Mouse (Mus musculus): ENCODE data around the gene Wwp2. TPM values are rescaled to one million over a fixed set of nuclear protein-coding genes. Genes with fewer than 3 reads are reported as not detected.

Gene Wwp2
- polyA plus RNA-seq, 1 experiment from 2014 or later: 27.7 TPM

DNA sequence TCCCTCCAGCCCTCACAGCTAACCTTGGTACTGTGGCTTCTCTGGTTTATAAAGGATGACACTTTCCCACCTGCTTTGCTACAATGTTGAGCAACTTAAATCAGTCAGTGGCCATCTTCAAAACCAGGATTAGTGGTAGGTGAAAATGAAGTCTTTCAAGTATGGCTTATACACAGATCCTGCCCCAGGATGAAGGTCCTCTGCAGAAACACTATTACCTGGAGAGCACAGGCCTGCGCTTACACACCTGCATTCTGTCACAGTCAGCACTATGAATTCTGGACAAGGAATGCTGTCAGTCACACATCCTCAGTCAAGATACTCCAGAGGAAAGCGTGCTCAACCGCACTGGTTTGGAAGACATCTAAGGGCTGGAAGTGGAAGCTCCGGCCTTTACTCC lies 145.4 kb downstream of the Wwp2 start:
- H3K27me3 ChIP-seq: no peaks in the 10 kb centered on the region
- no peak overlapping the region for H3K9ac ChIP-seq
- H3K4me2 ChIP-seq: no peak overlapping the region
- H3K4me3 ChIP-seq (replicated peaks): no peak overlapping the region
- DNase-seq (no peak), ATAC-seq (ENCODE audit: low read depth) (no peak)
- H3K27ac ChIP-seq: no peak overlapping the region; the same call in 1 of the 2 replicates
- no peaks in the 10 kb centered on the region for H3K9me3 ChIP-seq (replicated peaks)
- WGBS (ENCODE audit: insufficient replicate concordance): 92% methylated on average over 4 of the region's 4 CpGs
- peaks cover 46% of the 10 kb centered on the region for H3K4me1 ChIP-seq (replicated peaks)
- peaks cover 85% of the 10 kb centered on the region for H3K36me3 ChIP-seq

DNA sequence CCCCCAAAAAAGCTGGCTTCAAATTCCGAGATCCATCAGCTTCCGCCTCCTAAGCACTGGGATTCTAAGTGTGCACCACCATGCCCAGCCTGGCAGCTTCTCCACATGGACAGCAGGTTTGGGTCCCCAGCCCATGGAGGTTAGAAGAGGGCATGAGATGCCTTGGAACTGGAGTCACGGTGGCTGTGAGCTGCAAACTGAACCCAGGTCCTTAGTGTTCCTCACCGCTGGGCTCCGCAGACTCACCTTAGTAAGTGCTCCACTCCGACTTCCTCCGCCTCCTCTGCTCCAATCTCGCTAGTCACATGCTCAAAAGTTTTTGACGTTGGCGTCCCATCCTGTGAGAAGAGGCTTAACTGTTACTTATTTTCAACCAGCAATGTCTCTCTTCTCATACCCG lies 146.0 kb downstream of the Wwp2 start:
- Histone ChIP-seq H3K27ac (no peak overlapping the region), H3K4me3 (replicated peaks) (no peak overlapping the region), H3K4me1 (replicated peaks) (peaks cover 46% of the 10 kb centered on the region), H3K4me2 (no peak overlapping the region), H3K36me3 (peaks cover 85% of the 10 kb centered on the region), H3K9ac (no peak overlapping the region), H3K9me3 (replicated peaks) (no peaks in the 10 kb centered on the region), H3K27me3 (no peaks in the 10 kb centered on the region)
- WGBS (ENCODE audit: insufficient replicate concordance): 90% methylated on average over 11 of the region's 11 CpGs
- ATAC-seq (ENCODE audit: low read depth) (no peak), DNase-seq (no peak)

DNA sequence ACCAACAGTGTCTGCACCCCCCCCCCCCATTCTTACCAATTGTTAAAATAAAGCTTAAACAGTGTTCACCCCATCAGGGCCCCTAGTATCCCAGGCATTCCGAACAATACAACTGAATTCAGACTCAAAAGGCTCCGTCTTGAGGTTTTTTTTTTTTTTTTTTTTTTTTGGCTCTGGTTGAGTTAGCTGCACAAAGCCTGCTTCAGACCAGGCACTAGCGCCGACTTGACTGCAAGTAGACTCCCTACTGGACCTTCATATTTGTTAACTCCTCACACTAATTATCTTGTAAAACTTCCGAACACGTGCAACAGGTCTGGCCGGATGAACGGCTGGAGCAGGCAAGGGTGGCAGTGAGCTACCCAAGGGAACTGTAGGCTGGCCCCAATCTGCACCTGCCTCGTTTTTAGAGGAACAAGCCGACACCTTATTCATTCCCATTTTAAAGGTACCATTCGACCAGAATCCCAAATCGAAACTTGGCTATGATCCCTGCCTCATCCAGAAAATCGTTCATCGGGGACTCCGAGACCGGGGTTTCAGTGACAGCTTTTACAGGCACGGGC lies 151.3 kb downstream of the Wwp2 start:
- DNase-seq: no peak
- peak; percentile 34 for ATAC-seq (ENCODE audit: low read depth)
- peaks cover 41% of the 10 kb centered on the region for H3K36me3 ChIP-seq
- peak overlapping the region; percentile 85 for H3K27ac ChIP-seq
- H3K4me2 ChIP-seq: peak overlapping the region; percentile 82
- H3K9me3 ChIP-seq (replicated peaks): no peaks in the 10 kb centered on the region
- H3K27me3 ChIP-seq: no peaks in the 10 kb centered on the region
- peak overlapping the region; percentile 94 for H3K9ac ChIP-seq
- H3K4me3 ChIP-seq (replicated peaks): peak overlapping the region; percentile 94
- 0% methylated on average over 17 of the region's 17 CpGs for WGBS (ENCODE audit: insufficient replicate concordance)
- peaks cover 23% of the 10 kb centered on the region for H3K4me1 ChIP-seq (replicated peaks)

DNA sequence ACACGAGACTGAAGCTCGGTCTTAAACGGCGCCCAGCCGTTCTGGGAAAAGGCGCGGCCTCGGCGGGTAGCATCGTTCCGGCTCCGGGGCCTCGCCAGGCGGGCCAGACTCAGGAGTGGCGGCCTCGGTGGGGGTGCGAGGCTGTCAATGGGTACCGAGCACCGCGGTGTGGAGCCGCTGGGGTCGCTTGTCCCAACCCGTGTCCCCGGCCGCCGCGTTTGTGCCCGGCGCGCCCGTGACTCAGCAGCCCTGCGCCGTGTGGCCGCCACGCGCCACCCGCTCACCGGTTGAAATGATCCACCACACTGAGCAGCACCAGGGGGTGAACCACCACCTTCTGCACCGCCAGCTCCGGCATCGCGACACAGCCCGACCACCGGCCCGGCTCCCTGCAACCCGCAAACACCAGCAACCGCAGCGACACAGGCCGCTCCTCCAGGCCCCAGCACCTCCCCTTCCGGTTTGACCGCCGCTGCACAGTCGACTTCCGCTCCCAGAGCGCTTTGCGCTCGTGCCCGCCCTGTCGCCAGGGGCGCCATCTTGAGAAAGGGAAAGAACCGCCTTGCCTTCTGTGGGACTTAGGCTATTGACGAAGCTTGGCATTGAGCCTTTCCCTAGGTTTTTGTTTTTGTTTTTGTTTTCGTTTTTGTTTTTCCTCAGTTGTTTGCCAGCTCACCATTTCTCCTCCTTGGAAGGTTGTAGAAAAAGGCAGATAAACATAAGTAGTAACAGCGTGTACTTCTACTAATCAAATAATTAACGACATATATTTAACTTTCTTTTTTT lies 152.0 kb downstream of the Wwp2 start, which contains the start of gene Psmd7:
Gene Psmd7, minus strand, starts transcription at position 470 of the 786 bp plus-strand sequence.
- Histone ChIP-seq H3K27me3 (no peaks in the 10 kb centered on the region), H3K9ac (peak within 1 kb of the TSS; percentile 94), H3K4me3 (replicated peaks) (peak within 1 kb of the TSS; percentile 94), H3K36me3 (peaks cover 34% of the 10 kb centered on the region), H3K4me1 (replicated peaks) (peaks cover 23% of the 10 kb centered on the region), H3K4me2 (peak within 1 kb of the TSS; percentile 82), H3K27ac (peak within 1 kb of the TSS; percentile 85), H3K9me3 (replicated peaks) (no peaks in the 10 kb centered on the region)
- ATAC-seq (ENCODE audit: low read depth) (peak; percentile 95), DNase-seq (peak; percentile 93)
- 2% methylated on average over 65 of the region's 65 CpGs for WGBS (ENCODE audit: insufficient replicate concordance)

DNA sequence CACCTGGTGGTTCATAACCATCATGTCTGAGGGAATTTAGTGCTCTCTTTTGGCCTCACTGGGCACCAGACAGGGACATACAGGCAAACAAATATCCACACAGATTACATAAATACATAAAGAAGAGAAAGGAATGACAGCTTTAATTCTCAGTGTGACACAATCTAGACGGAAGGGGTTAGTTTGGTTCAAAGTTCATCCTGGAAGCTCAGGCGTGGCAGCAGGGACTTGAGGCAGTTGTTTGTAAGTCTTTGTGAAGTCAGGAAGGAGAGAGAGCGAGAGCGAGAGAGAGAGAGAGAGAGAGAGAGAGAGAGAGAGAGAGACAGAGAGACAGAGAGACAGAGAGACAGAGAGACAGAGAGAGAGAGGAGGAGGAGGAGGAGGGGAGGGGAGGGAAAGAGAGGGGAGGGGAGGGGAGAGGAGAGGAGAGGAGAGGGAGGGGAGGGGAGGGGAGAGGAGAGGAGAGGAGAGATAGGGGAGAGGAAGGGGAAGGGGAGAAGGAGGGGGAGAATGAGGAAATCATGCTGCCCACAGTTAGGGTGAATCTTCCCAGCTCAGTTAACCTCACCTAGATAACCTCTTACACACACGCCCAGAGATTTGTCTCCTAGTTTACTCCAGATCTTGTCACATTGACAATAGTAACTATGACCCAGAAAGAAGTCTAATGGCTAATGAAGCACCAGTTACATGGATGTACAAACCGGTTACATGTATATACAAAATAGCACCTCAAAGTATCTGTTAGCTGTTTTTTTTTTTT lies 158.0 kb downstream of the Wwp2 start:
- Histone ChIP-seq H3K27ac (no peak overlapping the region), H3K36me3 (no peaks in the 10 kb centered on the region), H3K4me1 (replicated peaks) (no peaks in the 10 kb centered on the region), H3K9ac (no peak overlapping the region), H3K4me2 (no peak overlapping the region), H3K27me3 (no peaks in the 10 kb centered on the region), H3K9me3 (replicated peaks) (0 out of 2 replicates have a peak, but pooled peaks cover 4% of the 10 kb centered on the region), H3K4me3 (replicated peaks) (no peak overlapping the region)
- no peak for ATAC-seq (ENCODE audit: low read depth)
- WGBS (ENCODE audit: insufficient replicate concordance): 49% methylated on average over 6 of the region's 6 CpGs
- no peak for DNase-seq

DNA sequence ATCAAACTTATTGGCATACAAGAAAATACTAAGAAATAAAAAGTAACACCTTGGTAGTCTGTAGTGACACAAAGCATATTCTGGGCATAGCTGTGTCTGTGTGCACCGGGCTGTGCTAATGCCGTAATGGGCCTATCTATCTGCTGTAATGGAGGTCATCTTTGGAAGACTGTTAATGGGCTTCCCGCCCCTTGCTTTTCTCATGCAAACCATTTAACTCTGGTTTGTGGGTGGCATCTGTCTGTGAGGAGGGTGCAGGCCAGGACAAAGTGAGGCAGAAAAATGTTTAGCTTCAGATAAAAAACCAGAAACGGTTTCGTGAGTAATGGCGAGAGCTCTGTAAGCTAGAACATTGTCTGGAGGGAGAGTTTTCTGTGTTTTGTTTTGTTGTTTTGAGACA lies 158.7 kb downstream of the Wwp2 start:
- Histone ChIP-seq H3K4me1 (replicated peaks) (no peaks in the 10 kb centered on the region), H3K9me3 (replicated peaks) (0 out of 2 replicates have a peak, but pooled peaks cover 4% of the 10 kb centered on the region), H3K9ac (no peak overlapping the region), H3K4me2 (no peak overlapping the region), H3K36me3 (no peaks in the 10 kb centered on the region), H3K27me3 (no peaks in the 10 kb centered on the region), H3K4me3 (replicated peaks) (no peak overlapping the region), H3K27ac (no peak overlapping the region)
- 62% methylated on average over 6 of the region's 6 CpGs for WGBS (ENCODE audit: insufficient replicate concordance)
- DNase-seq (no peak), ATAC-seq (ENCODE audit: low read depth) (no peak)

DNA sequence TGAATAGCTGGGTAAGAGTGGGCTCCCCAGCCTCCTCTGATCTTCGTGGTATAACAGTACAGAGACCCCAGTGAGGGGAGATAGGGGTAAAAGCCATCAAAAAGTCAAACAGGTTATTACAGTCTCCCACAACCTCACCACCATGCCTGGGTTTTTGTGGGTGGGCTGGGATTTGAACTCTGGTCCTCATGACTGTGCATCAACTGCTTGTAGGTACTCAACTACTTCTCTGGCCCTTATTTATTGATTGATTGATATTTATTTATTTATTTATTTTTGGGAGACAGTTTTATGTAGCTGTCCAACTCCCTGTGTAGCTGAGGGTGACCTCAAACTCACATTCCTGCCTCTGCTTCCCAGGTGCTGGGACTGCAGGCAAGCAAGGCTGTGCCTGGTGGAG lies 161.6 kb downstream of the Wwp2 start:
- H3K27ac ChIP-seq: no peak overlapping the region
- 41% methylated on average over 1 of the region's 1 CpGs for WGBS (ENCODE audit: insufficient replicate concordance)
- DNase-seq: no peak

GRCm38 (mm10) chr8:107599691-107600090 lies 163.5 kb downstream of the Wwp2 start:
- ATAC-seq (ENCODE audit: low read depth) (no peak), DNase-seq (no peak)
- Histone ChIP-seq H3K4me2 (no peak overlapping the region), H3K27me3 (no peaks in the 10 kb centered on the region), H3K4me1 (replicated peaks) (no peaks in the 10 kb centered on the region; the same call in 1 of the 2 replicates), H3K9ac (no peak overlapping the region), H3K9me3 (replicated peaks) (0 out of 2 replicates have a peak, but pooled peaks cover 4% of the 10 kb centered on the region), H3K27ac (no peak overlapping the region), H3K36me3 (no peaks in the 10 kb centered on the region), H3K4me3 (replicated peaks) (no peak overlapping the region)
- WGBS (ENCODE audit: insufficient replicate concordance): 64% methylated on average over 9 of the region's 9 CpGs

More for the DNA sequence above, 161.6 kb downstream of the Wwp2 start:
- H3K9ac ChIP-seq: no peak overlapping the region
- H3K4me1 ChIP-seq (replicated peaks): no peaks in the 10 kb centered on the region; the same call in 1 of the 2 replicates
- 0 out of 2 replicates have a peak, but pooled peaks cover 4% of the 10 kb centered on the region for H3K9me3 ChIP-seq (replicated peaks)
- H3K4me2 ChIP-seq: no peak overlapping the region
- no peaks in the 10 kb centered on the region for H3K27me3 ChIP-seq
- no peak overlapping the region for H3K4me3 ChIP-seq (replicated peaks)
- H3K36me3 ChIP-seq: no peaks in the 10 kb centered on the region
- ATAC-seq (ENCODE audit: low read depth): no peak

GRCm38 (mm10) chr8:107603026-107603425 lies 166.9 kb downstream of the Wwp2 start:
- H3K27me3 ChIP-seq: no peaks in the 10 kb centered on the region
- no peak overlapping the region for H3K9ac ChIP-seq
- H3K36me3 ChIP-seq: no peaks in the 10 kb centered on the region
- H3K4me2 ChIP-seq: no peak overlapping the region
- H3K27ac ChIP-seq: no peak overlapping the region
- WGBS (ENCODE audit: insufficient replicate concordance): 5% methylated on average over 7 of the region's 7 CpGs
- H3K4me1 ChIP-seq (replicated peaks): no peaks in the 10 kb centered on the region; the same call in 1 of the 2 replicates
- H3K4me3 ChIP-seq (replicated peaks): no peak overlapping the region
- ATAC-seq (ENCODE audit: low read depth): no peak
- no peaks in the 10 kb centered on the region for H3K9me3 ChIP-seq (replicated peaks)
- DNase-seq: peak; percentile 36
